Mouse (Mus musculus): ENCODE results near the gene Trp53tg5.

GRCm38 (mm10) chr2:164436961-164437360 is 36.6 kb downstream of the Trp53tg5 start:
- no peak for TF ChIP-seq POLR2A (IDR thresholded peaks at IDR 0.05; ENCODE audit: low read depth, low read length)
- no peak for TF ChIP-seq CTCF (IDR thresholded peaks at IDR 0.05; ENCODE audit: extremely low read depth, insufficient read depth, insufficient read length, insufficient replicate concordance)

Measured in spleen, adult 2 months (tissue).